Mouse (Mus musculus) left cerebral cortex, postnatal 4 days (tissue): ENCODE measurements around the gene Lima1. TPM values are rescaled to one million over a fixed set of nuclear protein-coding genes. Genes with fewer than 3 reads are reported as not detected.

Experiments used
- DNase-seq: peaks from one replicate; pipeline ENCODE4 v3.0.0-alpha.2; 2022
- intact Hi-C: fragments of 180-260 bp; cut with DNase I; formaldehyde crosslinking; loops from one replicate; pipeline ENCODE4 v1.15.1; 2025
- total RNA-seq, 2 experiments: library from RNA; stranded (reverse); gene quantifications; 2 replicates each; pipeline ENCODE4 v1.2.3; 2021

Lima1 gene
- total RNA-seq, 2 experiments from 2014 or later: 13.6 to 15.6 TPM

- intact Hi-C loops: no loop called here
- DNase-seq: no peak
Observed at GRCm38 (mm10) chr15:99872543-99872942, 2.7 kb downstream of the Lima1 start.

DNA sequence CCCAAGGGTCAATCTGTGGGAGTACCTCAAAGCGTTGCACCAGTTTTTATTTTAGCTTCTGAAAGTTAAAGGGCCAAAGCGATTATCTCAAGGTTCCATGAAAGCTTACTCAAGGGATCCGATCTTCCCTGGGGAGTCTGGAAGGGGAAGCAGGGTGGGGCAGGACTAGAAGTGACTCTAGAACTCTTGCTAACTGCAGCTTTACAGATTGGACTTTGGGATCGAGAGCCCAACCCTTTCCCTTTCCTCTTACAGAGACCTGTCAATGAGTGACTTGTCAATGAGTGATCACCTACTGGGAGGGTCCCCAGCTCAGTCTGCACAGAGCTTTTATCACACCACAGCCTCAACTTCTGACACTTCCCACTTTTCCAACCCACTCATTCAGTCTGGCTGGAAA lies 7.6 kb downstream of the Lima1 start:
- no peak for DNase-seq
- intact Hi-C loops: no loop called here

- intact Hi-C loops: no loop called here
- no peak for DNase-seq
Observed at GRCm38 (mm10) chr15:99866450-99867221, 8.6 kb downstream of the Lima1 start.

DNA sequence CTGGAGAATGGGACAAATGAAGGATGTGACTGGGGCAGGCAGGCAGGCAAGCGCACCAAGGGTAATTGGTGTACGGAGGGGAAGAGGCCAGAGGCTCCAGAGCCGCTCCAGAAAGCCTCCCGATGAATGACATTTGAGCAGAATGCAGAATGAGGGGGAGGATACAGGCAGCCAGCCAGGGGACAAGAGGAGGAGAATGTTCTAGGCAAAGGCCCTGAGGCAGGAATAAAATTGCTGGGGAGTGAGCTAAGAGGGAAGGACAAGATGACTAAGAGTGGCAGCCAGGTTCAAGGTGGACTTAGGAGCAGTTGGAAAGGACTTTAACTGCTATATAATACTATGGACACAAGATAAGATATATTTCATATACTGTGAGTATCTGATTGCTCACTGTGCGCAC lies 9.3 kb downstream of the Lima1 start:
- intact Hi-C loops: no loop called here
- DNase-seq: no peak

DNA sequence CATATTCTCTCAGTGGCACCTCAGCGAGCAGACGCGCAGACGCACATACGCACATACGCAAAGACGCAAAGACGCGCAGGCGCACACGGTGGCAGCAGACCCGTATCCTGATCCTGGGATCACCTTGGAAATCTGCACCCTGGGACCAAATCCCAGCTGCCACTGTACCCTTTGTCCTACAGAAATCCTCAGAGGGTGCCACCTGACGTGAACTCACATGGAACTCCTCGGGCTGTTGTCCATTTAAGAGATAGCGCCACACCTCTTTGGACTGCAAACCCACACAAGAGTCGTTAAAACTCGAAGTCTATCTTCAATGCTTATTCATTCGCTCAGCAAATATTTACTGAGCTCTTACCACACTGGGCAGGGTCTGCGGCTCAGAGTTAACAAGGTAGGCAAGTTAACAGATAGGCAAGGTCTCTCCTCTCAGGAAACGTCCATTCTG lies 9.7 kb downstream of the Lima1 start:
- intact Hi-C loops: no loop called here
- no peak for DNase-seq

GRCm38 (mm10) chr15:99865046-99865445 lies 10.2 kb downstream of the Lima1 start:
- intact Hi-C loops: no loop called here
- no peak for DNase-seq

- intact Hi-C loops: no loop called here
- no peak for DNase-seq
Observed at GRCm38 (mm10) chr15:99863786-99864185, 11.5 kb downstream of the Lima1 start.

DNA sequence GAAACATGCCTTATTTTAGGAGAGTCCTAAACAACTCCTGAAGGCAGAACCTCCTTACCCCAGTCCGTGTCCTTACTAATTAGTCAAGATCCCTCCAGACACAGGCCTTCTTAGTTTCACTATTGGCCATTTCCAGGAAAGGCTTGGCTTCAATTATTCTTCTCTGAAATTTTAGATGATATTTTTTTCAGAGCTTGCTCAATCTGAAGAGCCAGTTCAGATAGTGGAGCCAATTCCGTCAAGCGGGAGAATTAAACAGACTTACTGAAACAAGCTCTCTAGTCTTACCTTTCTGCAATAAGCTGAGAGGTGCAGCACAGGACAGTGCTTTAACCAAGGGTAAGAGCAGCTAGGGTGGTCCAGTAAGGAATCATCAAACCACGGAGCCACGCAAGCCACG lies 11.9 kb downstream of the Lima1 start:
- intact Hi-C loops: no loop called here
- no peak for DNase-seq

- intact Hi-C loops: no loop called here
- no peak for DNase-seq
Observed at GRCm38 (mm10) chr15:99862473-99862872, 12.8 kb downstream of the Lima1 start.

DNA sequence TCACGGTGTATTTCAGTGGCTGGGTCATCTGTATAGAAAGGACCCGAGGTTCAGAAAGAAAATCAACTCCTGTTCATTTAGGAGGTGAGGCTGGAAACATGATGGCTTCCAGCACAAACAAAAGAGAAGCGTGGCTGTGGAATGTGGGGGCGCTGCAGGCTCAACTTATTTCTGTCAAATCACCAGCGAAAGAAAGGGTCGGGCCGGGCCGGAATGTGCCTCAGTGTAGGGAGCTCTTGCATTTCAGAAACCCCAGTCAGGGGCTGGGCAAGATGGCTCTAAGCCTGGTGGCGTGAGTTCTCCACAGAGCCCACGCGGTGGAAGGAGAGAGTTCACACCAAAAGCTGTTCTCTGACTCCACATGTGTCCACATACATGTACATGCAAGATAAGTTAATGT lies 13.3 kb downstream of the Lima1 start:
- intact Hi-C loops: no loop called here

GRCm38 (mm10) chr15:99861536-99861935 lies 13.7 kb downstream of the Lima1 start:
- no peak for DNase-seq
- intact Hi-C loops: no loop called here

More for the DNA sequence above, 13.3 kb downstream of the Lima1 start:
- no peak for DNase-seq

DNA sequence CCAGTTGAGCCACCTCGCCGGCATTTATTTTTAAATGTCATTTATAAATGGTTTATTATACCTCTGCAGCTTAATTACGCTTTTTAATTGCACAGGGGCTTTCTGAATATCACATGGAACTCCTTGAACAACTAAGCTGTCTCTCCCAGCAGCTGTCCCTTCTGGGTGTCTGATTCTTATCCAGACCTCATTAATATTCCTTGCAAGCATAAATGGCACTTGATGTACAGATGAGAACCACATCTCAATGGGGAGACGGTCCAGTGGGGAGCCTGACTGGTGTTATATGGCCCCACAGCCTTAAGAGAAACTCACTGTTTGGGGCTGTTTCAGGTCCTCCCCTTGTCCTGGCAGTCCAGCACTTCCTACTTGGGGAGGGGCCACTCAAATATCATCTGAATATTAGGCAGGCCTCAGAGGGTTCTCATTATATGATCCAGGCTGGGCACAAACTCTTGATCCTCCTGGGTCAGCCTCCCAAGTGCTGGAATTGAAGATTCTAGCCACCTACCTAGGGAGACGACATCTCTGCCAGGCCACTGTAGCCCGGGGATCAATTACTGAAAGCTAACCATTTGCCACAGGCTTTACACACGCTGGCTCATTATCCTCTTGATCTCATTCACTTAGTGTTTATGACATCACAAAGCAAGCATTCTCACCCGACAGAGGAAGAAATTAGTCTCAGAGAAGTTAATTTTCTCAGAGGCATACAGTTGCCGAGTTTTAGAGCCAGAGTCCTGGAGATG lies 15.4 kb downstream of the Lima1 start:
- intact Hi-C loops: no loop called here
- DNase-seq: no peak

GRCm38 (mm10) chr15:99857479-99857878 lies 17.8 kb downstream of the Lima1 start:
- DNase-seq: no peak
- intact Hi-C loops: no loop called here

DNA sequence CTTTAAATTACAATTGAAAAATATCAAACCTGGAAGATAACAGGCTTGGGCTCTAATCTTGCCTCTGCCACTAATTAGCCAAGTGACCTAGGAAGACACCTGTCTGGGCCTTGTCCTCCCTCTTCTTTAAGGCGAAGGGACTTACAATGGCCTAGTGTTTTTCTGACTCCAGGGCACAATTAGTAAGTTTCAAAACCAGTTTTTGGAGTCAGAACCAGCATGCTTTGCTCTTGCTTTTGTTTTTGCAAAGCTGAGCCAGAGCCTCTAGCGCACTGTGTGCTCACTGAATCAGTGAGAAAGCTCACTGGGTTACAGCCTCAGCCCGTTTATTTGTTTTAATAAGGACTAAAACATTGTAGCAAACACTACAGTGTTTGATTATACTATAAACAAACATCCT lies 20.1 kb downstream of the Lima1 start:
- DNase-seq: no peak
- intact Hi-C loops: no loop called here

DNA sequence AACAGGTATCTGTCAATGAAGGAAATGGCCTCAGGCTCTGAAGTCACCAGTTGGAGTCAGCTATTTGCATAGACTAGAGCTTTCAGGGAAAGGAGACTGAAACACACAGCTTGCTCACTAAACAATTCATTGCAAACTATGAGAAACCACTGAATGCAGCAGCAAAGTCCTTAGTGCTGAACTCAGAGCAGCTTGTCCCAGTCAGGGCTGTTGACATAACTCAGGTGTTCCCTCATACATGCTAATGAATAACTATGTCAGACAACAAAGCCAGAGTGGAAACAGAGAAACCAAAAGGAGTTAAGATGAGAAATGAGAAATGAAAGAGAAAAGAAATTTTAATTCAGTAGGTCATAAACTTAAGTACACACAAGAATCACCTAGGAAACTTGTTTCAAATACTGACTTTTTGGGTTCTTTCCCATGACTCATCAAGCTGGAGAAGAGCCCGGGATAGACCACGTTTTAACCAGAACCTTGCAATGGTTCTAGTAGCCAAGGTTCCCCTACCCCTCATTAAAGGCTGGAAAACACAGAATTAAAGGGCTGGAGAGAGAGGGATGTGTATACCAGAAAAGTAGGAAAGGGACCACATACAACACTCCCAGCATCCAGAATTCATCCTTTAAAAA lies 22.5 kb downstream of the Lima1 start:
- intact Hi-C loops: no loop called here
- no peak for DNase-seq

- no peak for DNase-seq
- intact Hi-C loops: no loop called here
Observed at GRCm38 (mm10) chr15:99850265-99850664, 25.0 kb downstream of the Lima1 start.

GRCm38 (mm10) chr15:99847937-99848336 lies 27.3 kb downstream of the Lima1 start:
- DNase-seq: no peak
- intact Hi-C loops: no loop called here

DNA sequence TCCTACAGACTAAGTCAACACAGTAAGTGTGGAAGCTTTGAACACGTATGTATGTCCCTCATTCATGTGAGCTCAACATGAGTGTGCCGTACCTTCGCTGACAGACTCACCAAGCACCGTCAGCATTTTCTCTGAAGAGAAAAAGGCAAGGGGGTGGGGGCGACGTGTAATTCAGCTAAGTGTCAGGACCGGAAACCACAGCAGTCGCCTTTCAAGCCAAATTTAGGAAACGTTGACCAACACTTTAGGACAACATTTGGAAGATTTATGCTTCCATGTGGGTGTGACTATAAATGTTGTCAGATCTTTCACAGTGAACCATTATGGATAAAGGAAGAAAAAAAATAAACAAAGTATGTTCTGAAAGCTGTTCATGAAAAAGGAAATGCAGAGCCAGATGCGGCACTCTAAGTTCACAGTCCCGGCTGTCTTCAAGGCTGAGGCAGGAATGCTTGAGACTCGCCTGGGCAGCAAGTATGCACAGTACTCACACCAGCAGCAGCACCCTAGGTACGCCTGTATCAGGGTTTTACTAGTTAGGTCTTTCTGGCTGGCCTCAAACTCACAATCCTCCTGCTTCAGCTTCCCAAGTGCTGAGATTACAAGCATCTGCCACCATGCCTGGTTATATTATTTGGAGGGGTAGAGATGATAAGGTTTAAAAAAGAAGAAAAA lies 27.9 kb downstream of the Lima1 start:
- intact Hi-C loops: no loop called here

DNA sequence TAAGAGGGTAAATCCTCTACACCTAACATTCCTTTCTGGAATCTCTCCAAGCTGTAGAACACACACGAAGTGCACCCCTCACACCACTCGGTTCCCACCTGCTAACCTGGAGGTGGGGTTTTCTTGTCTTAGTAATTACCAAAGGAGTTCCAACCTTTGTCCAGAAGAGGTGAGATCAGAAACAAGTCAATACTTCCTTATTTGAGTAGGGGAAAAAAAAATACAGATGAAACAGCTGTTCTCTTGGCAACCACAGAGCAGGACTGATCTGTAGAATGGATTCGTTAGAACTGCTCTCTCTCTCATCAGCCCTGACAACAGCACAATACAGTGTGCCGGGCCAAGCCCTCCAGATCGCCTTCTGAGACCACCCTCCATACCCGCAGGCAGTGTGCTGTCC lies 28.6 kb downstream of the Lima1 start:
- no peak for DNase-seq
- intact Hi-C loops: no loop called here

More for the DNA sequence above, 27.9 kb downstream of the Lima1 start:
- DNase-seq: no peak

GRCm38 (mm10) chr15:99843856-99844255 lies 31.4 kb downstream of the Lima1 start:
- DNase-seq: no peak
- intact Hi-C loops: no loop called here

- intact Hi-C loops: no loop called here
- DNase-seq: peak; percentile 4
Observed at GRCm38 (mm10) chr15:99839910-99840309, 35.3 kb downstream of the Lima1 start.
